Mouse (Mus musculus) c-Kit-positive CD71-positive TER-119-negative erythroid progenitor cells, embryonic 14.5 days (primary cell): ENCODE data around the gene Gnaz.

ENCODE experiments used
- DNase-seq: peaks from one replicate; pipeline ENCODE4 v3.0.0-alpha.2; 2013; ENCODE audit warnings: low read depth

The Gnaz gene

GRCm38 (mm10) chr10:75062621-75063020, 95.6 kb downstream of the Gnaz start:
- DNase-seq, result no peak

GRCm38 (mm10) chr10:75063301-75063965, 96.5 kb downstream of the Gnaz start:
- DNase-seq, result no peak

GRCm38 (mm10) chr10:75065691-75066090, 98.7 kb downstream of the Gnaz start:
- DNase-seq, result no peak
